ENCODE assay signal across 35 mouse cellular contexts in genomic region chr19:15357181-15357580, GRCm38 (mm10).
"Had no signal": no experiment of that assay in that cellular context is flagged by ENCODE, and none has a peak within 500 bp of the region (broad histone marks: within the 10 kb centered on the region; RNA-seq: fewer than 3 reads in every experiment).

No protein-coding gene starts in this region.

- ATAC-seq: hindbrain, embryonic 16.5 days; hindbrain, postnatal 0 days; inflammation-experienced regulatory T-cells, adult 6 months; intestine, embryonic 15.5 days; intestine, embryonic 16.5 days; intestine, postnatal 0 days had no signal

- DNase-seq: heart, postnatal 10 days; heart, postnatal 14 days; heart, postnatal 36 days; heart, postnatal 4 days; kidney, adult 11 months; kidney, adult 18-20 months; kidney, adult 2 months; kidney, adult 8-10 months; kidney, adult 9 months; kidney, postnatal 10 days; kidney, postnatal 14 days; kidney, postnatal 25 days; kidney, postnatal 36 days; kidney, postnatal 4 days; layer of hippocampus, adult 9-11 months; layer of hippocampus, postnatal 36 days had no signal

- H3K27ac ChIP-seq: heart, embryonic 10.5 days; heart, embryonic 13.5 days; heart, embryonic 15.5 days; hindbrain, embryonic 10.5 days; hindbrain, embryonic 12.5 days; hindbrain, embryonic 13.5 days; hindbrain, embryonic 14.5 days; hindbrain, embryonic 15.5 days; hindbrain, postnatal 0 days; intestine, embryonic 15.5 days; kidney, embryonic 15.5 days; kidney, postnatal 0 days; layer of hippocampus, adult 2 months had no signal

- H3K9me3 ChIP-seq: heart, embryonic 10.5 days; heart, embryonic 12.5 days; heart, embryonic 13.5 days; heart, embryonic 15.5 days; hindbrain, embryonic 10.5 days; hindbrain, embryonic 12.5 days; hindbrain, embryonic 13.5 days; hindbrain, embryonic 15.5 days; intestine, embryonic 15.5 days; kidney, embryonic 15.5 days had no signal

- H3K36me3 ChIP-seq: heart, embryonic 10.5 days; heart, embryonic 12.5 days; heart, embryonic 13.5 days; heart, embryonic 15.5 days; hindbrain, embryonic 10.5 days; hindbrain, embryonic 12.5 days; hindbrain, embryonic 13.5 days; hindbrain, embryonic 15.5 days; intestine, embryonic 15.5 days; kidney, embryonic 15.5 days had no signal

- H3K4me2 ChIP-seq: heart, embryonic 11.5 days; heart, embryonic 12.5 days; heart, embryonic 13.5 days; heart, embryonic 15.5 days; hindbrain, embryonic 12.5 days; hindbrain, embryonic 13.5 days; hindbrain, embryonic 14.5 days; hindbrain, embryonic 15.5 days; intestine, embryonic 15.5 days; kidney, embryonic 15.5 days had no signal

- H3K27me3 ChIP-seq: heart, embryonic 12.5 days; heart, embryonic 13.5 days; heart, embryonic 15.5 days; hindbrain, embryonic 12.5 days; hindbrain, embryonic 13.5 days; hindbrain, embryonic 15.5 days; intestine, embryonic 15.5 days; kidney, embryonic 15.5 days had no signal

- H3K4me1 ChIP-seq: heart, embryonic 10.5 days; heart, embryonic 12.5 days; heart, embryonic 13.5 days; heart, embryonic 15.5 days; hindbrain, embryonic 10.5 days; hindbrain, embryonic 12.5 days; hindbrain, embryonic 13.5 days; hindbrain, embryonic 15.5 days; intestine, embryonic 15.5 days; kidney, embryonic 15.5 days had no signal

- H3K4me3 ChIP-seq: heart, embryonic 10.5 days; heart, embryonic 12.5 days; heart, embryonic 13.5 days; heart, embryonic 15.5 days; hindbrain, embryonic 10.5 days; hindbrain, embryonic 12.5 days; hindbrain, embryonic 13.5 days; hindbrain, embryonic 15.5 days; intestine, embryonic 15.5 days; kidney, embryonic 15.5 days; layer of hippocampus, adult 2 months had no signal

- H3K9ac ChIP-seq: heart, embryonic 12.5 days; heart, embryonic 13.5 days; heart, embryonic 15.5 days; hindbrain, embryonic 12.5 days; hindbrain, embryonic 13.5 days; hindbrain, embryonic 14.5 days; hindbrain, embryonic 15.5 days; intestine, embryonic 15.5 days; kidney, embryonic 15.5 days had no signal
